Mouse (Mus musculus) CH12.LX (cell line): ENCODE data around the gene Arid5b.

Source experiments
- CTCF ChIP-seq, 2 experiments: IDR thresholded peaks in 1 of 2; conservative IDR thresholded peaks in 1 of 2; 2 replicates each; pipeline ENCODE4 v1.5.1; 2011 to 2012; ENCODE audit warnings: low read depth in 2 of 2, low read length in 2 of 2, improper control_type of control experiment in 1 of 2, inconsistent platforms in 1 of 2, mild to moderate bottlenecking in 1 of 2, moderate library complexity in 1 of 2
- ETS1 ChIP-seq: conservative IDR thresholded peaks from 2 replicates; pipeline ENCODE4 v1.6.1; 2012; ENCODE audit warnings: low read depth, mild to moderate bottlenecking, inconsistent platforms, low read length, improper control_type of control experiment, moderate library complexity
- KAT2A ChIP-seq: IDR thresholded peaks from 2 replicates; pipeline ENCODE4 v1.6.1; 2012; ENCODE audit warnings: low read length, improper control_type of control experiment, inconsistent platforms; ENCODE audit not compliant: insufficient replicate concordance
- RAD21 ChIP-seq: IDR thresholded peaks from 2 replicates; pipeline ENCODE4 v1.6.1; 2011; ENCODE audit warnings: low read depth, mild to moderate bottlenecking, low read length, improper control_type of control experiment, moderate library complexity

- TF ChIP-seq CTCF (conservative IDR thresholded peaks at IDR 0.05 in 1 of 2, IDR thresholded peaks at IDR 0.05 in 1 of 2; ENCODE audit: low read depth in 2 of 2, low read length in 2 of 2) (no peak), KAT2A (no peak), ETS1 (no peak), RAD21 (no peak)
These were observed 156.6 kb downstream of the Arid5b start for GRCm38 (mm10) chr10:68121960-68122359.
